Mouse (Mus musculus) layer of hippocampus, postnatal 10 days (tissue): ENCODE measurements around the gene Cat. TPM values are rescaled to one million over a fixed set of nuclear protein-coding genes. Genes with fewer than 3 reads are reported as not detected.
A peak's percentile ranks its signal among the peaks of the same experiment; 100 is the strongest.

ENCODE experiments used
- DNase-seq, 2 experiments: peaks; one replicate each; pipeline ENCODE4 v3.0.0; 2021; ENCODE audit warnings: low spot score in 2 of 2
- total RNA-seq, 2 experiments: library from RNA; stranded (reverse); gene quantifications; 2 replicates each; pipeline ENCODE4 v1.2.3; 2021

Gene Cat
- total RNA-seq, 2 experiments from 2014 or later = 81.2 to 89.8 TPM

GRCm38 (mm10) chr2:103478326-103478725, 6.6 kb downstream of the Cat start:
- DNase-seq = no peak

GRCm38 (mm10) chr2:103477456-103477855, 7.5 kb downstream of the Cat start:
- no peak for DNase-seq

GRCm38 (mm10) chr2:103476657-103477056, 8.3 kb downstream of the Cat start:
- DNase-seq = no peak

- DNase-seq = no peak
Observed at GRCm38 (mm10) chr2:103476180-103476579, 8.8 kb downstream of the Cat start.

- DNase-seq = no peak
Observed at GRCm38 (mm10) chr2:103473362-103473761, 11.6 kb downstream of the Cat start.

GRCm38 (mm10) chr2:103466984-103467588, 17.9 kb downstream of the Cat start:
- no peak for DNase-seq

- DNase-seq = no peak
Observed at GRCm38 (mm10) chr2:103466272-103466671, 18.7 kb downstream of the Cat start.

GRCm38 (mm10) chr2:103465429-103465828, 19.5 kb downstream of the Cat start:
- no peak for DNase-seq

GRCm38 (mm10) chr2:103464524-103464923, 20.4 kb downstream of the Cat start:
- DNase-seq = no peak

GRCm38 (mm10) chr2:103462746-103463145, 22.2 kb downstream of the Cat start:
- no peak for DNase-seq

GRCm38 (mm10) chr2:103461743-103462142, 23.2 kb downstream of the Cat start:
- DNase-seq = no peak

- DNase-seq = no peak
Observed at GRCm38 (mm10) chr2:103461210-103461609, 23.8 kb downstream of the Cat start.

GRCm38 (mm10) chr2:103459069-103459468, 25.9 kb downstream of the Cat start:
- no peak for DNase-seq

- peak; percentile 54 to 65 for DNase-seq
Observed at GRCm38 (mm10) chr2:103457628-103458027, 27.3 kb downstream of the Cat start.

GRCm38 (mm10) chr2:103457048-103457447, 27.9 kb downstream of the Cat start:
- no peak for DNase-seq

- peak; percentile 91 to 92 for DNase-seq
Observed at GRCm38 (mm10) chr2:103456646-103457045, 28.3 kb downstream of the Cat start.

- no peak for DNase-seq
Observed at GRCm38 (mm10) chr2:103455748-103456147, 29.2 kb downstream of the Cat start.

GRCm38 (mm10) chr2:103452550-103452949, 32.4 kb downstream of the Cat start:
- no peak for DNase-seq

- DNase-seq = no peak
Observed at GRCm38 (mm10) chr2:103450267-103450666, 34.7 kb downstream of the Cat start.

- no peak for DNase-seq
Observed at GRCm38 (mm10) chr2:103449813-103450212, 35.1 kb downstream of the Cat start.

GRCm38 (mm10) chr2:103448947-103449560, 35.9 kb downstream of the Cat start:
- DNase-seq = no peak

- no peak for DNase-seq
Observed at GRCm38 (mm10) chr2:103446326-103446725, 38.6 kb downstream of the Cat start.

GRCm38 (mm10) chr2:103445776-103446175, 39.2 kb downstream of the Cat start:
- DNase-seq = peak; percentile 45 to 55
